Mouse (Mus musculus) right cerebral cortex, postnatal 14 days (tissue): Measurements from ENCODE around the gene Trappc11.
"Not testable (repeated sequence)": the region's sequence is repeated elsewhere in the genome, so short reads cannot be mapped to it uniquely, and the experiment has no call there.

Experiments
- DNase-seq: peaks from one replicate; pipeline ENCODE4 v3.0.0; 2022

The Trappc11 gene

DNA sequence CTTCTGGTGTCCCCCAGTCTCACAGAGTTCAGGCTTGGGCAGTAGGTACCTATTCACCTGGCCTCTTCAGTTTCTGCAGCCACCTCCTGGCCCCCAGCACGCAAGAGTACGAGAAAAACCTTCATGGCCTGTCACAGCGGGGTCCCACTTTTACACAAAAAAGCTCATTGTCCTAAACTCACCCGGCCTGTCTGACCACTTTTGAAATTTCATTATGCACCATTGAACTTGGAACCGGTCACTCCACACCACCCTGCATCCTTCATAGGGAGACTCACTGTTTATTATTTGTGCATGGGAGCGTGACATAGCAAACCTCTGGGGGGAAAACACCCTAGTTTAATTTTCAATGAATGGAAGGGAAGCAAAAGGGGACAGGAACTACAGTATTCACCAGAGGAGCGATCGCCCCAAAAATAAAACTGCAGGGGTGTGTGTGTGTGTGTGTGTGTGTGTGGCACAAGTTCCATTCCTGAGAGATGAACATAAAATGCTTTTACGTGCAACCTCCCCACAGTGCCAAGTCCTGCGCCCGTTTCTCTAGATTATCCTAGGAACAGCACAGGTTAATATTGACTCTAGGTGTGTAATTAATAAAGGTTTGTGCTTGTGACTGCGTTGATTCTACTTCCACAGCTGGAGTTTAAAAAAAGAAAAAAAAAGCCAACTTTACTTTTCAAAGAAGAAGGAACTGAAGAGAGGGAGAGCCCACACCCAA is 50.8 kb downstream of the Trappc11 start:
- DNase-seq, result no peak

- DNase-seq, result no peak
Observed at GRCm38 (mm10) chr8:47480039-47480438, 53.2 kb downstream of the Trappc11 start.

- peak; percentile 26 for DNase-seq
Observed at GRCm38 (mm10) chr8:47461650-47462049, 71.6 kb downstream of the Trappc11 start.

GRCm38 (mm10) chr8:47459216-47459749 is 74.0 kb downstream of the Trappc11 start:
- no peak for DNase-seq

DNA sequence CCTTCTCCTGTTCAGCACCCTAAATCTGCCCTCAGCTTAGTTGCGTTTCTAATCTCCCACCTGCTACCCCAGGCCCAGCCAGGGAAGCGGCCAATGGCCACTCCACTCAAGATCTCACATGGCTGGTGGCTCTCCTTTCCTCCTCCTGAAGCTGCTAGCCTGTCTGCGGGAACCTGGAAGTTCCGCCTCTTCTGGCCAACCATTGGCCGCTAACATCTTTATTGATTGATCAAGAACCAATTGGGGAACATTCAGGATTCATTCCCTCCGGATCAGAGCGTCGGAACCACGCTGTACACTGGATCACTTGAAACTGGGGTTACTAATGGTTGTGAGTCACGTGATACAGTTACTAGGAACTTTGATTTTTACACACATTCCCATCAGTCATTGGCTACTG is 74.7 kb downstream of the Trappc11 start:
- no peak for DNase-seq

- not testable (repeated sequence) for DNase-seq
Observed at GRCm38 (mm10) chr8:47449211-47449610, 84.1 kb downstream of the Trappc11 start.

DNA sequence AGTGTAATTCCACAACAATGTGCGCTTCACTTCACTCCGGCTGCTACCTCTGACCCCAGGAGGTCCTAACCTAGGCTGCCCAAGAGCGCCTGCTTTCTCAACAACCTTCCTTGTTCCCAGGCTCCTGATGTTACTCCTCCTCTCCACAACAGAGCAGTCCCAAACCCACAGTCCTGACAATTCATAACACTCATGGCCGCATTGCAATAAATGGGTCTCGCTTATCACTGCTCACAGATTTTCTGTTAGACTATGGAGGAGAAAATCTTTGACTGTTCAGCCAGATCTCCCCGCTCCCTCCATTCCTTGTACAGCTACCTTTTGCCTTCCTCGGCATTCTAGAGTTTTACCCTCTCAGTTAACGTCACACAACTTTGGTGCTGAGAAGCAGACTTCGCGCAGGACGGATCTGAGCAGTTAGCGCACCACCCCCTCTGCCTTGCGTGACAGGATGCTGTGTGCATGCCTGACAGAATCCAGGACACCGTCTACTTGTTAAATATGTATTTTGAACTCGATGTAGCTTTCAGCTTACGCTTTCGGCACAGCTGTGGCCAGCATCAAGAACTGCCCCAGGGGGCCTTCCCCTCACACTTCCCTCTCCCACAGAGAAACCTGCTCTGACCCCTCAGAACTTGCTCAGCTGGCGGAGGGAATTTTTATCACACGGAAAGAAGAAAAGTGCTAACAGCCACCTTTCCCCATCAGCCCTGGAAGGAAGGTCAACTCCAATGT is 86.8 kb downstream of the Trappc11 start, which contains the start of gene Stox2:
Stox2 (minus strand) TSS at position 51 of the 735 bp plus-strand sequence.
- no peak for DNase-seq
